Mouse (Mus musculus): ENCODE measurements around the gene Hand1.

The Hand1 gene

GRCm38 (mm10) chr11:57801766-57802510 lies 30.7 kb downstream of the Hand1 start:
- DNase-seq (ENCODE audit: low spot score in 2 of 2): peak in 1 of 2 experiments; percentile 63

GRCm38 (mm10) chr11:57800971-57801765 lies 31.4 kb downstream of the Hand1 start, which contains the start of gene Sap30l:
Gene Sap30l, plus strand, starts transcription at chr11:57801637.
- peak; percentile 94 to 97 for DNase-seq (ENCODE audit: low spot score in 2 of 2)

- DNase-seq (ENCODE audit: low spot score in 2 of 2): no peak
Observed at GRCm38 (mm10) chr11:57800266-57800951, 32.2 kb downstream of the Hand1 start.

- no peak for DNase-seq (ENCODE audit: low spot score in 2 of 2)
Observed at GRCm38 (mm10) chr11:57799456-57799855, 33.2 kb downstream of the Hand1 start.

- DNase-seq (ENCODE audit: low spot score in 2 of 2): no peak
Observed at GRCm38 (mm10) chr11:57797828-57798227, 34.8 kb downstream of the Hand1 start.

GRCm38 (mm10) chr11:57795086-57795485 lies 37.5 kb downstream of the Hand1 start:
- no peak for DNase-seq (ENCODE audit: low spot score in 2 of 2)

GRCm38 (mm10) chr11:57790866-57791535 lies 41.6 kb downstream of the Hand1 start:
- DNase-seq (ENCODE audit: low spot score in 2 of 2): no peak

- DNase-seq (ENCODE audit: low spot score in 2 of 2): no peak
Observed at GRCm38 (mm10) chr11:57787913-57788312, 44.7 kb downstream of the Hand1 start.

GRCm38 (mm10) chr11:57786616-57787418 lies 45.8 kb downstream of the Hand1 start:
- peak in 1 of 2 experiments; percentile 58 for DNase-seq (ENCODE audit: low spot score in 2 of 2)

GRCm38 (mm10) chr11:57779824-57780223 lies 52.8 kb downstream of the Hand1 start:
- DNase-seq (ENCODE audit: low spot score in 2 of 2): no peak

Data from cerebellum, postnatal 4 days (tissue).